Mouse (Mus musculus): Measurements from ENCODE around the gene Hepacam. TPM values are rescaled to one million over a fixed set of nuclear protein-coding genes. Genes with fewer than 3 reads are reported as not detected.
A peak's percentile ranks its signal among the peaks of the same experiment; 100 is the strongest.

Gene Hepacam
- polyA plus RNA-seq, 1 experiment from 2014 or later, result 0.05 TPM

GRCm38 (mm10) chr9:37362881-37363280 is 4.3 kb upstream of the Hepacam start:
- no peak overlapping the region for H3K4me3 ChIP-seq
- H3K27me3 ChIP-seq (ENCODE audit: low read depth, poor library complexity, severe bottlenecking), result no peaks in the 10 kb centered on the region
- H3K4me1 ChIP-seq, result peaks cover 45% of the 10 kb centered on the region
- 73% methylated on average over 1 of the region's 1 CpGs for WGBS
- no peaks in the 10 kb centered on the region for H3K9me3 ChIP-seq (replicated peaks)
- H3K36me3 ChIP-seq, result no peaks in the 10 kb centered on the region
- no peak for DNase-seq (ENCODE audit: low spot score)
- H3K27ac ChIP-seq (replicated peaks), result 0 out of 2 replicates have a peak overlapping the region, but pooled peaks have one; percentile 19

- no peak for DNase-seq (ENCODE audit: low spot score)
- WGBS, result 76% methylated on average over 3 of the region's 3 CpGs
- Histone ChIP-seq H3K27ac (replicated peaks) (0 out of 2 replicates have a peak overlapping the region, but pooled peaks have one; percentile 19), H3K4me3 (no peak overlapping the region), H3K4me1 (peaks cover 38% of the 10 kb centered on the region), H3K27me3 (ENCODE audit: low read depth, poor library complexity, severe bottlenecking) (no peaks in the 10 kb centered on the region), H3K36me3 (no peaks in the 10 kb centered on the region), H3K9me3 (replicated peaks) (no peaks in the 10 kb centered on the region)
Measured at GRCm38 (mm10) chr9:37363551-37363950, 3.6 kb upstream of the Hepacam start.

GRCm38 (mm10) chr9:37364392-37364791 is 2.8 kb upstream of the Hepacam start:
- 67% methylated on average over 3 of the region's 3 CpGs for WGBS
- Histone ChIP-seq H3K9me3 (replicated peaks) (no peaks in the 10 kb centered on the region), H3K4me3 (no peak overlapping the region), H3K27ac (replicated peaks) (no peak overlapping the region), H3K36me3 (no peaks in the 10 kb centered on the region), H3K4me1 (peaks cover 30% of the 10 kb centered on the region), H3K27me3 (ENCODE audit: low read depth, poor library complexity, severe bottlenecking) (no peaks in the 10 kb centered on the region)
- no peak for DNase-seq (ENCODE audit: low spot score)

GRCm38 (mm10) chr9:37365706-37366105 is 1.4 kb upstream of the Hepacam start:
- Histone ChIP-seq H3K4me1 (peaks cover 17% of the 10 kb centered on the region), H3K9me3 (replicated peaks) (no peaks in the 10 kb centered on the region), H3K27ac (replicated peaks) (no peak overlapping the region), H3K27me3 (ENCODE audit: low read depth, poor library complexity, severe bottlenecking) (no peaks in the 10 kb centered on the region), H3K4me3 (no peak overlapping the region), H3K36me3 (no peaks in the 10 kb centered on the region)
- no peak for DNase-seq (ENCODE audit: low spot score)
- 71% methylated on average over 5 of the region's 5 CpGs for WGBS

GRCm38 (mm10) chr9:37368081-37368830 is 1.1 kb downstream of the Hepacam start:
- no peaks in the 10 kb centered on the region for H3K27me3 ChIP-seq (ENCODE audit: low read depth, poor library complexity, severe bottlenecking)
- 87% methylated on average over 11 of the region's 11 CpGs for WGBS
- no peak overlapping the region for H3K4me3 ChIP-seq
- no peaks in the 10 kb centered on the region for H3K9me3 ChIP-seq (replicated peaks)
- peaks cover 11% of the 10 kb centered on the region for H3K4me1 ChIP-seq
- no peak for DNase-seq (ENCODE audit: low spot score)
- no peak overlapping the region for H3K27ac ChIP-seq (replicated peaks)
- H3K36me3 ChIP-seq, result no peaks in the 10 kb centered on the region

- H3K27ac ChIP-seq (replicated peaks), result no peak overlapping the region
- H3K36me3 ChIP-seq, result no peaks in the 10 kb centered on the region
- 79% methylated on average over 8 of the region's 8 CpGs for WGBS
- H3K4me3 ChIP-seq, result no peak overlapping the region
- H3K27me3 ChIP-seq (ENCODE audit: low read depth, poor library complexity, severe bottlenecking), result no peaks in the 10 kb centered on the region
- H3K9me3 ChIP-seq (replicated peaks), result no peaks in the 10 kb centered on the region
- peaks cover 7% of the 10 kb centered on the region; the same call in 1 of the 2 replicates for H3K4me1 ChIP-seq
- no peak for DNase-seq (ENCODE audit: low spot score)
Measured at GRCm38 (mm10) chr9:37368860-37369259, 1.7 kb downstream of the Hepacam start.

GRCm38 (mm10) chr9:37371232-37371801 is 4.2 kb downstream of the Hepacam start:
- H3K36me3 ChIP-seq, result no peaks in the 10 kb centered on the region
- DNase-seq (ENCODE audit: low spot score), result no peak
- H3K27me3 ChIP-seq (ENCODE audit: low read depth, poor library complexity, severe bottlenecking), result no peaks in the 10 kb centered on the region
- WGBS, result 89% methylated on average over 7 of the region's 7 CpGs
- H3K27ac ChIP-seq (replicated peaks), result no peak overlapping the region
- H3K4me1 ChIP-seq, result no peaks in the 10 kb centered on the region
- H3K9me3 ChIP-seq (replicated peaks), result no peaks in the 10 kb centered on the region
- H3K4me3 ChIP-seq, result no peak overlapping the region

- no peaks in the 10 kb centered on the region for H3K9me3 ChIP-seq (replicated peaks)
- DNase-seq (ENCODE audit: low spot score), result no peak
- no peaks in the 10 kb centered on the region for H3K36me3 ChIP-seq
- no peak overlapping the region for H3K27ac ChIP-seq (replicated peaks)
- H3K27me3 ChIP-seq (ENCODE audit: low read depth, poor library complexity, severe bottlenecking), result no peaks in the 10 kb centered on the region
- WGBS, result 88% methylated on average over 5 of the region's 5 CpGs
- no peaks in the 10 kb centered on the region for H3K4me1 ChIP-seq
- no peak overlapping the region for H3K4me3 ChIP-seq
Measured at GRCm38 (mm10) chr9:37375718-37376117, 8.6 kb downstream of the Hepacam start.

GRCm38 (mm10) chr9:37383161-37383560 is 16.0 kb downstream of the Hepacam start:
- peaks cover 47% of the 10 kb centered on the region for H3K27me3 ChIP-seq (ENCODE audit: low read depth, poor library complexity, severe bottlenecking)
- no peak overlapping the region for H3K27ac ChIP-seq (replicated peaks)
- no peaks in the 10 kb centered on the region for H3K36me3 ChIP-seq
- DNase-seq (ENCODE audit: low spot score), result no peak
- peaks cover 11% of the 10 kb centered on the region for H3K4me1 ChIP-seq
- 88% methylated on average over 6 of the region's 6 CpGs for WGBS
- H3K4me3 ChIP-seq, result no peak overlapping the region
- no peaks in the 10 kb centered on the region for H3K9me3 ChIP-seq (replicated peaks)

GRCm38 (mm10) chr9:37384284-37385182 is 17.4 kb downstream of the Hepacam start:
- H3K27me3 ChIP-seq (ENCODE audit: low read depth, poor library complexity, severe bottlenecking), result peaks cover 47% of the 10 kb centered on the region
- peak overlapping the region; percentile 87 for H3K27ac ChIP-seq (replicated peaks)

GRCm38 (mm10) chr9:37390891-37391290 is 23.7 kb downstream of the Hepacam start:
- H3K9me3 ChIP-seq (replicated peaks), result no peaks in the 10 kb centered on the region
- WGBS, result 73% methylated on average over 2 of the region's 2 CpGs

More at GRCm38 (mm10) chr9:37384284-37385182, 17.4 kb downstream of the Hepacam start:
- peak; percentile 71 for DNase-seq (ENCODE audit: low spot score)
- WGBS, result 12% methylated on average over 54 of the region's 54 CpGs
- Histone ChIP-seq H3K9me3 (replicated peaks) (no peaks in the 10 kb centered on the region), H3K36me3 (no peaks in the 10 kb centered on the region), H3K4me1 (peaks cover 11% of the 10 kb centered on the region), H3K4me3 (peak overlapping the region; percentile 56)

GRCm38 (mm10) chr9:37392071-37392470 is 24.9 kb downstream of the Hepacam start:
- Histone ChIP-seq H3K36me3 (no peaks in the 10 kb centered on the region), H3K4me1 (peaks cover 5% of the 10 kb centered on the region), H3K27ac (replicated peaks) (no peak overlapping the region), H3K9me3 (replicated peaks) (no peaks in the 10 kb centered on the region), H3K27me3 (ENCODE audit: low read depth, poor library complexity, severe bottlenecking) (0 out of 2 replicates have a peak, but pooled peaks cover under 1% of the 10 kb centered on the region), H3K4me3 (no peak overlapping the region)
- WGBS, result 48% methylated on average over 2 of the region's 2 CpGs
- DNase-seq (ENCODE audit: low spot score), result no peak

More at GRCm38 (mm10) chr9:37390891-37391290, 23.7 kb downstream of the Hepacam start:
- peaks cover 5% of the 10 kb centered on the region for H3K4me1 ChIP-seq
- no peak for DNase-seq (ENCODE audit: low spot score)
- no peak overlapping the region for H3K27ac ChIP-seq (replicated peaks)
- H3K36me3 ChIP-seq, result no peaks in the 10 kb centered on the region
- H3K4me3 ChIP-seq, result no peak overlapping the region
- H3K27me3 ChIP-seq (ENCODE audit: low read depth, poor library complexity, severe bottlenecking), result peaks cover 8% of the 10 kb centered on the region

Data from midbrain, embryonic 10.5 days (tissue).